Mouse (Mus musculus): ENCODE results near the gene Epb41l3. TPM values are rescaled to one million over a fixed set of nuclear protein-coding genes. Genes with fewer than 3 reads are reported as not detected.
A peak's percentile ranks its signal among the peaks of the same experiment; 100 is the strongest.

The Epb41l3 gene
- polyA plus RNA-seq, 1 experiment from 2014 or later: 53.7 TPM

- peaks cover 11% of the 10 kb centered on the region; the same call in 1 of the 2 replicates for H3K4me1 ChIP-seq
- peak; percentile 82 for ATAC-seq (ENCODE audit: borderline replicate concordance, extremely low read depth, low FRiP score, low TSS enrichment)
- H3K9ac ChIP-seq: no peak overlapping the region
- H3K36me3 ChIP-seq: no peaks in the 10 kb centered on the region
- H3K27ac ChIP-seq: peak overlapping the region; percentile 25; the same call in 1 of the 2 replicates
- H3K4me2 ChIP-seq: peak overlapping the region; percentile 31; the same call in 1 of the 2 replicates
- H3K9me3 ChIP-seq: no peaks in the 10 kb centered on the region
- no peak overlapping the region; the same call in 1 of the 2 replicates for H3K4me3 ChIP-seq
- H3K27me3 ChIP-seq: no peaks in the 10 kb centered on the region
- WGBS: 80% methylated on average over 10 of the region's 10 CpGs
These were observed 121.2 kb downstream of the Epb41l3 start for GRCm38 (mm10) chr17:69196656-69197055.

- H3K9ac ChIP-seq: no peak overlapping the region
- no peak overlapping the region for H3K4me2 ChIP-seq
- no peak for ATAC-seq (ENCODE audit: borderline replicate concordance, extremely low read depth, low FRiP score, low TSS enrichment)
- no peaks in the 10 kb centered on the region for H3K9me3 ChIP-seq
- peaks cover 11% of the 10 kb centered on the region; the same call in 1 of the 2 replicates for H3K4me1 ChIP-seq
- no peak overlapping the region for H3K27ac ChIP-seq
- no peaks in the 10 kb centered on the region for H3K27me3 ChIP-seq
- H3K4me3 ChIP-seq: no peak overlapping the region
- no peaks in the 10 kb centered on the region for H3K36me3 ChIP-seq
- WGBS: 10% methylated on average over 1 of the region's 1 CpGs
These were observed 123.3 kb downstream of the Epb41l3 start for GRCm38 (mm10) chr17:69198805-69199204.

- Histone ChIP-seq H3K4me1 (peaks cover 11% of the 10 kb centered on the region; the same call in 1 of the 2 replicates), H3K27me3 (no peaks in the 10 kb centered on the region), H3K9me3 (no peaks in the 10 kb centered on the region), H3K36me3 (no peaks in the 10 kb centered on the region), H3K9ac (no peak overlapping the region), H3K4me3 (no peak overlapping the region), H3K4me2 (no peak overlapping the region), H3K27ac (no peak overlapping the region)
- 89% methylated on average over 6 of the region's 6 CpGs for WGBS
- no peak for ATAC-seq (ENCODE audit: borderline replicate concordance, extremely low read depth, low FRiP score, low TSS enrichment)
These were observed 124.3 kb downstream of the Epb41l3 start for GRCm38 (mm10) chr17:69199827-69200226.

- no peaks in the 10 kb centered on the region for H3K27me3 ChIP-seq
- no peaks in the 10 kb centered on the region for H3K36me3 ChIP-seq
- H3K27ac ChIP-seq: no peak overlapping the region
- 90% methylated on average over 8 of the region's 8 CpGs for WGBS
- no peak overlapping the region for H3K9ac ChIP-seq
- no peak overlapping the region for H3K4me3 ChIP-seq
- ATAC-seq (ENCODE audit: borderline replicate concordance, extremely low read depth, low FRiP score, low TSS enrichment): no peak
- no peak overlapping the region for H3K4me2 ChIP-seq
- H3K4me1 ChIP-seq: peaks cover 7% of the 10 kb centered on the region; the same call in 1 of the 2 replicates
- H3K9me3 ChIP-seq: no peaks in the 10 kb centered on the region
These were observed 125.5 kb downstream of the Epb41l3 start for GRCm38 (mm10) chr17:69200936-69201335.

- H3K4me3 ChIP-seq: no peak overlapping the region
- no peaks in the 10 kb centered on the region for H3K9me3 ChIP-seq
- no peak; the same call in 1 of the 2 replicates for ATAC-seq (ENCODE audit: borderline replicate concordance, extremely low read depth, low FRiP score, low TSS enrichment)
- H3K4me2 ChIP-seq: no peak overlapping the region
- H3K27me3 ChIP-seq: no peaks in the 10 kb centered on the region
- 54% methylated on average over 5 of the region's 5 CpGs for WGBS
- H3K9ac ChIP-seq: no peak overlapping the region
- H3K4me1 ChIP-seq: no peaks in the 10 kb centered on the region
- 0 out of 2 replicates have a peak, but pooled peaks cover 4% of the 10 kb centered on the region for H3K36me3 ChIP-seq
- no peak overlapping the region for H3K27ac ChIP-seq
These were observed 130.0 kb downstream of the Epb41l3 start for GRCm38 (mm10) chr17:69205282-69205999.

- ATAC-seq (ENCODE audit: borderline replicate concordance, extremely low read depth, low FRiP score, low TSS enrichment): no peak
- H3K4me2 ChIP-seq: no peak overlapping the region
- H3K9me3 ChIP-seq: no peaks in the 10 kb centered on the region
- peaks cover 8% of the 10 kb centered on the region; the same call in 1 of the 2 replicates for H3K36me3 ChIP-seq
- H3K4me1 ChIP-seq: no peaks in the 10 kb centered on the region
- H3K27me3 ChIP-seq: no peaks in the 10 kb centered on the region
- no peak overlapping the region for H3K9ac ChIP-seq
- 68% methylated on average over 15 of the region's 15 CpGs for WGBS
- no peak overlapping the region for H3K4me3 ChIP-seq
- no peak overlapping the region for H3K27ac ChIP-seq
These were observed 132.3 kb downstream of the Epb41l3 start for GRCm38 (mm10) chr17:69207562-69208312.

- no peak overlapping the region for H3K9ac ChIP-seq
- H3K4me1 ChIP-seq: no peaks in the 10 kb centered on the region
- peaks cover 12% of the 10 kb centered on the region; the same call in 1 of the 2 replicates for H3K36me3 ChIP-seq
- H3K9me3 ChIP-seq: no peaks in the 10 kb centered on the region
- no peak overlapping the region for H3K4me3 ChIP-seq
- H3K27me3 ChIP-seq: no peaks in the 10 kb centered on the region
- H3K27ac ChIP-seq: no peak overlapping the region
- H3K4me2 ChIP-seq: no peak overlapping the region
- no peak for ATAC-seq (ENCODE audit: borderline replicate concordance, extremely low read depth, low FRiP score, low TSS enrichment)
These were observed 135.6 kb downstream of the Epb41l3 start for GRCm38 (mm10) chr17:69211065-69211464.

GRCm38 (mm10) chr17:69216120-69216519 lies 140.6 kb downstream of the Epb41l3 start:
- Histone ChIP-seq H3K27ac (no peak overlapping the region), H3K27me3 (no peaks in the 10 kb centered on the region), H3K9ac (no peak overlapping the region), H3K9me3 (no peaks in the 10 kb centered on the region), H3K36me3 (peaks cover 4% of the 10 kb centered on the region; the same call in 1 of the 2 replicates), H3K4me1 (peaks cover 4% of the 10 kb centered on the region), H3K4me2 (no peak overlapping the region), H3K4me3 (no peak overlapping the region)
- WGBS: 92% methylated on average over 3 of the region's 3 CpGs
- no peak for ATAC-seq (ENCODE audit: borderline replicate concordance, extremely low read depth, low FRiP score, low TSS enrichment)

- ATAC-seq (ENCODE audit: borderline replicate concordance, extremely low read depth, low FRiP score, low TSS enrichment): no peak
- Histone ChIP-seq H3K9ac (no peak overlapping the region), H3K27me3 (no peaks in the 10 kb centered on the region), H3K4me1 (peaks cover 21% of the 10 kb centered on the region), H3K4me3 (no peak overlapping the region), H3K36me3 (no peaks in the 10 kb centered on the region), H3K4me2 (no peak overlapping the region), H3K27ac (no peak overlapping the region), H3K9me3 (no peaks in the 10 kb centered on the region)
- WGBS: 71% methylated on average over 7 of the region's 7 CpGs
These were observed 145.4 kb downstream of the Epb41l3 start for GRCm38 (mm10) chr17:69220849-69221248.

GRCm38 (mm10) chr17:69221377-69221776 lies 145.9 kb downstream of the Epb41l3 start:
- Histone ChIP-seq H3K9ac (no peak overlapping the region), H3K4me1 (peaks cover 22% of the 10 kb centered on the region), H3K36me3 (no peaks in the 10 kb centered on the region), H3K27me3 (no peaks in the 10 kb centered on the region), H3K27ac (no peak overlapping the region), H3K9me3 (no peaks in the 10 kb centered on the region), H3K4me2 (no peak overlapping the region), H3K4me3 (no peak overlapping the region)
- ATAC-seq (ENCODE audit: borderline replicate concordance, extremely low read depth, low FRiP score, low TSS enrichment): no peak
- WGBS: 54% methylated on average over 6 of the region's 6 CpGs

- no peak overlapping the region for H3K27ac ChIP-seq
- no peaks in the 10 kb centered on the region for H3K36me3 ChIP-seq
- H3K4me1 ChIP-seq: peaks cover 30% of the 10 kb centered on the region
- H3K9ac ChIP-seq: no peak overlapping the region
- 20% methylated on average over 10 of the region's 10 CpGs for WGBS
- no peaks in the 10 kb centered on the region for H3K9me3 ChIP-seq
- no peaks in the 10 kb centered on the region for H3K27me3 ChIP-seq
- no peak overlapping the region for H3K4me3 ChIP-seq
- ATAC-seq (ENCODE audit: borderline replicate concordance, extremely low read depth, low FRiP score, low TSS enrichment): peak; percentile 39; the same call in 1 of the 2 replicates
- no peak overlapping the region for H3K4me2 ChIP-seq
These were observed 146.6 kb downstream of the Epb41l3 start for GRCm38 (mm10) chr17:69221966-69222692.
